Comparison of ENCODE assay signal across 8 mouse cellular contexts in the genomic region with DNA sequence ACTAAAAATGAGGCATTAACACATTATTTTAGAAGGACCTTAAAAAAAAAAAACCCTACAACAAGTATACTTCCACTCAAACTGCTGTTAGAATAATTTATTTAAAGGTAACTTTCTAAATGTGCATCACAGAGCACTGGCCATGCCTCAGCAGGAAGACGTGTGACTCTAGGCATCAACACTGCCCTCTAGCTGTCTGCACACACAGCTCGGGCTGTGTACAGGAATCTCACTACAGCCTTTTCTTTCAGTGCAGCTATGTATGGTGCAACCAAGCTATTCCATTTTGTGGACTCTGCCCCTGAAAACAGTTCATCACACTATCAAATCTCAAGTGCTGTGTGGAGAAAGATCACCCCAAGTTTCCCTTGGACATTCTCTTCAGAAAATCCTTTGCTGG. TPM values are rescaled to one million over a fixed set of nuclear protein-coding genes. Genes with fewer than 3 reads are reported as not detected.
A peak's percentile ranks its signal among the peaks of the same experiment; 100 is the strongest.
DNase-seq lines count a peak whose midpoint lies in the region; ATAC-seq and TF ChIP-seq lines count a peak whose summit lies in the region.

No protein-coding gene starts in this region.

- H3K36me3 ChIP-seq in forebrain, embryonic 16.5 days (ENCODE audit: control insufficient read depth, insufficient read depth): no peaks in the 10 kb centered on the region
- peaks cover 14% of the 10 kb centered on the region for H3K36me3 ChIP-seq in liver, adult 2 months (ENCODE audit: control insufficient read depth, insufficient read depth, low read length)
- peaks cover 25% of the 10 kb centered on the region for H3K36me3 ChIP-seq in small intestine, adult 2 months (ENCODE audit: control insufficient read depth, insufficient read depth, low read length)

- no peak for TF ChIP-seq POLR2A in cerebellum, adult 2 months (IDR thresholded peaks at IDR 0.05; ENCODE audit: borderline replicate concordance, insufficient read depth, low read length)
- no peak for TF ChIP-seq POLR2A in liver, adult 2 months (IDR thresholded peaks at IDR 0.05; ENCODE audit: extremely low read depth, insufficient read depth, low read length)
- no peak for TF ChIP-seq POLR2A in small intestine, adult 2 months (IDR thresholded peaks at IDR 0.05; ENCODE audit: low read depth, low read length)

- no peaks in the 10 kb centered on the region for H3K27me3 ChIP-seq in cerebellum, adult 2 months (ENCODE audit: control insufficient read depth, insufficient read depth, low read length)
- H3K27me3 ChIP-seq in forebrain, embryonic 16.5 days (replicated peaks; ENCODE audit: control insufficient read depth, insufficient read depth, low read length): no peaks in the 10 kb centered on the region
- H3K27me3 ChIP-seq in liver, adult 2 months (ENCODE audit: control insufficient read depth, insufficient read depth, low read length): no peaks in the 10 kb centered on the region
- H3K27me3 ChIP-seq in small intestine, adult 2 months (ENCODE audit: control insufficient read depth, insufficient read depth, low read length): no peaks in the 10 kb centered on the region

- H3K27ac ChIP-seq in cerebellum, adult 2 months (ENCODE audit: insufficient read depth, low read length): no peak overlapping the region
- H3K27ac ChIP-seq in forebrain, embryonic 16.5 days (ENCODE audit: low read length): no peak overlapping the region
- H3K27ac ChIP-seq in liver, adult 2 months (replicated peaks; ENCODE audit: insufficient read depth, low read depth, low read length): no peak overlapping the region
- no peak overlapping the region for H3K27ac ChIP-seq in small intestine, adult 2 months (ENCODE audit: insufficient read depth, low read depth, low read length)

- intact Hi-C loops in gastrocnemius, postnatal 14 days (cut with DNase I; ENCODE audit: low total_unique reads): no loop called here

- H3K4me2 ChIP-seq in forebrain, embryonic 16.5 days (ENCODE audit: low read length): no peak overlapping the region

- DNase-seq in cerebellum, adult 2 months: peak; percentile 29 to 41
- DNase-seq in cerebellum, adult 11 months: no peak
- peak; percentile 21 for DNase-seq in right cerebral cortex, postnatal 14 days
- DNase-seq in right cerebral cortex, postnatal 4 days: no peak
- peak; percentile 69 for DNase-seq in liver, adult 2 months (ENCODE audit: extremely low read depth, low read depth, low spot score)
- no peak for DNase-seq in gastrocnemius, postnatal 14 days

- peak; percentile 76 for ATAC-seq in forebrain, embryonic 16.5 days

- H3K9ac ChIP-seq in forebrain, embryonic 16.5 days (replicated peaks; ENCODE audit: low read depth, low read length): no peak overlapping the region
- H3K9ac ChIP-seq in liver, adult 2 months (ENCODE audit: low read depth, low read length): no peak overlapping the region

- WGBS in cerebellum, adult 2 months: 7% methylated on average over 2 of the region's 2 CpGs
- 9% methylated on average over 2 of the region's 2 CpGs for WGBS in forebrain, embryonic 16.5 days
- whole genome bisulfite sequencing in liver, adult 2 months: 0% methylated on average over 2 of the region's 2 CpGs
- WGBS in small intestine, adult 2 months: 10% methylated on average over 2 of the region's 2 CpGs

- no peaks in the 10 kb centered on the region for H3K79me2 ChIP-seq in liver, adult 2 months (ENCODE audit: control insufficient read depth, insufficient read depth, low read length)

- H3K4me3 ChIP-seq in cerebellum, adult 2 months (replicated peaks; ENCODE audit: insufficient read depth, low read depth, low read length): no peak overlapping the region
- H3K4me3 ChIP-seq in forebrain, embryonic 16.5 days (replicated peaks; ENCODE audit: low read length): no peak overlapping the region
- no peak overlapping the region for H3K4me3 ChIP-seq in liver, adult 2 months (ENCODE audit: insufficient read depth, low read depth, low read length)
- H3K4me3 ChIP-seq in small intestine, adult 2 months (ENCODE audit: low read depth, low read length): no peak overlapping the region

- H3K9me3 ChIP-seq in forebrain, embryonic 16.5 days (ENCODE audit: control insufficient read depth, low read length): no peaks in the 10 kb centered on the region

- peak; percentile 69 for TF ChIP-seq CTCF in cerebellum, adult 2 months (IDR thresholded peaks at IDR 0.05; ENCODE audit: borderline replicate concordance, insufficient read depth, low read depth, low read length)
- peak; percentile 89 for TF ChIP-seq CTCF in liver, adult 2 months (IDR thresholded peaks at IDR 0.05; ENCODE audit: low read depth, low read length)
- TF ChIP-seq CTCF in small intestine, adult 2 months (IDR thresholded peaks at IDR 0.05; ENCODE audit: extremely low read depth, insufficient read length, insufficient replicate concordance, low read depth, low read length): peak; percentile 63; the same call in 1 of the 2 replicates

- H3K4me1 ChIP-seq in cerebellum, adult 2 months (ENCODE audit: control insufficient read depth, insufficient read depth, low read length): no peaks in the 10 kb centered on the region
- H3K4me1 ChIP-seq in forebrain, embryonic 16.5 days (replicated peaks; ENCODE audit: control insufficient read depth, insufficient read depth, low read length): no peaks in the 10 kb centered on the region
- H3K4me1 ChIP-seq in liver, adult 2 months (ENCODE audit: control insufficient read depth, insufficient read depth, low read length): peaks cover 10% of the 10 kb centered on the region
- peaks cover 3% of the 10 kb centered on the region; the same call in 1 of the 2 replicates for H3K4me1 ChIP-seq in small intestine, adult 2 months (ENCODE audit: control insufficient read depth, insufficient read depth, insufficient read length, low read length)

RNA-seq across cellular contexts. Expression of a gene that starts 15.0 kb away (rescaled TPM):
- polyA plus RNA-seq in cerebellum, adult 2 months (2012; rRNA removed): 3.6 and 3.8 TPM in 2 replicates
- polyA plus RNA-seq in forebrain, embryonic 16.5 days (2015; fragmentation: Nextera tagmentation; extraction: Ambion mirVana): 3.1 and 3.6 TPM in 2 replicates
- 7.3 and 7.5 TPM in 2 replicates for total RNA-seq in liver, adult 2 months (2014; rRNA removed)
- polyA plus RNA-seq in liver, adult 2 months (2012; rRNA removed): 3.3 and 3.5 TPM in 2 replicates
- polyA plus RNA-seq in small intestine, adult 2 months (2012; rRNA removed): 5.0 and 9.7 TPM in 2 replicates
- 1 to 10 TPM; 3.6 to 5.6 TPM for total RNA-seq in gastrocnemius, postnatal 14 days (2021)

RNA-seq across cellular contexts. Expression of a gene that starts 30.5 kb away (rescaled TPM):
- polyA plus RNA-seq in cerebellum, adult 2 months (2012; rRNA removed): 38.7 and 38.9 TPM in 2 replicates
- 25.5 and 27.3 TPM in 2 replicates for polyA plus RNA-seq in forebrain, embryonic 16.5 days (2015; fragmentation: Nextera tagmentation; extraction: Ambion mirVana)
- total RNA-seq in liver, adult 2 months (2014; rRNA removed): 10.9 and 11.5 TPM in 2 replicates
- 10.5 and 13.7 TPM in 2 replicates for polyA plus RNA-seq in liver, adult 2 months (2012; rRNA removed)
- 19.9 and 38.0 TPM in 2 replicates for polyA plus RNA-seq in small intestine, adult 2 months (2012; rRNA removed)
- 10 to 100 TPM; 17.5 to 19.8 TPM for total RNA-seq in gastrocnemius, postnatal 14 days (2021)

Comparison
In these comparisons a context has a peak if more than half of its experiments do, and no peak if none do; other contexts are left out.
1. DNase-seq: peak in cerebellum, adult 2 months (2 of 2), right cerebral cortex, postnatal 14 days (single experiment) and liver, adult 2 months (single experiment); none in cerebellum, adult 11 months (single experiment), right cerebral cortex, postnatal 4 days (single experiment) and gastrocnemius, postnatal 14 days (single experiment).
2. Peak in every context shown above with its lines, with median percentiles within 50 percentile points of each other: CTCF ChIP-seq.